Mouse (Mus musculus): Measurements from ENCODE around the gene Fbxl18.
A peak's percentile ranks its signal among the peaks of the same experiment; 100 is the strongest.

The Fbxl18 gene

DNA sequence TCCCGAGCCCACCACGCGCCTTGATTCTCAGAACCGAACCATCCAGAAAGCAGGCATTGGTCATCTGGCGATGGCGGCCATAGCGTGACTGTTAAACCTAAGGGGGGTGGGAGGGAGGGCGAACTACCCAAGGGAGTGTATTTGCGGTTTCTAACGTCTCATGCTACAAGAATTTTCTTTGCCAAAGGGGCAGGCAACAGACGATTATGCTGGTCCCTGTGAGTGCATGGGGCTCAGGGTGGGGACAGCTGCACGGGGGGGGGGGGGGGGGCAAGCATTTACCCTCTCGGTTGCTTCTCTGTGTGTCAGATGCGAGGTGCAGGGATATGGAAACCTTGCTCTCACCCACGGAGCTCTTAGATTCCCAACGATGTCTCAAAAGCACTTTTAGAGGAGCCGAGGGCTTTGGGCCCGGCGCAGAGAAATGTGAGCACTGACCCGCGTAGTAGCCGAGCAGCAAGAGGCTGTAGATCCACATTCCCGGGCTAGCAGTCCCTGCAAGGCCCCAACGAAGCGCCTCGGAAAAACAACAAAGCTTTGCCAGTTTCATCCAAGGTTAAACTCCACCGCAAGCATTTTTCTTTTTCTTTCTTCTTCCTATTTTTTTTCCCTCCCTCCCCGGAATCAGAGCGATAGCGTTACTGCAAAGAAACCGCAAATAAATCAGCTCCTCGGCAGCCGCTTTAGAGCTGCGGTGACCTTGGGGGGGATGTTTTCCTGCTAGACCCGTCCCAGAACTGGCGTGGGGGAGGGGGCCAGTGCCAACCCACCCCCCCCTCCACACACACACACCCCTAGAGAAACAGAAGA lies 72.7 kb downstream of the Fbxl18 start:
- peak; percentile 54 to 64 for DNase-seq

GRCm38 (mm10) chr5:142821974-142822285 lies 73.3 kb downstream of the Fbxl18 start:
- peak in 1 of 2 experiments; percentile 48 for DNase-seq

GRCm38 (mm10) chr5:142821266-142821973 lies 73.8 kb downstream of the Fbxl18 start:
- peak; percentile 92 to 94 for DNase-seq

- peak; percentile 93 to 95 for DNase-seq
Measured at GRCm38 (mm10) chr5:142820276-142821265, 74.7 kb downstream of the Fbxl18 start.

DNA sequence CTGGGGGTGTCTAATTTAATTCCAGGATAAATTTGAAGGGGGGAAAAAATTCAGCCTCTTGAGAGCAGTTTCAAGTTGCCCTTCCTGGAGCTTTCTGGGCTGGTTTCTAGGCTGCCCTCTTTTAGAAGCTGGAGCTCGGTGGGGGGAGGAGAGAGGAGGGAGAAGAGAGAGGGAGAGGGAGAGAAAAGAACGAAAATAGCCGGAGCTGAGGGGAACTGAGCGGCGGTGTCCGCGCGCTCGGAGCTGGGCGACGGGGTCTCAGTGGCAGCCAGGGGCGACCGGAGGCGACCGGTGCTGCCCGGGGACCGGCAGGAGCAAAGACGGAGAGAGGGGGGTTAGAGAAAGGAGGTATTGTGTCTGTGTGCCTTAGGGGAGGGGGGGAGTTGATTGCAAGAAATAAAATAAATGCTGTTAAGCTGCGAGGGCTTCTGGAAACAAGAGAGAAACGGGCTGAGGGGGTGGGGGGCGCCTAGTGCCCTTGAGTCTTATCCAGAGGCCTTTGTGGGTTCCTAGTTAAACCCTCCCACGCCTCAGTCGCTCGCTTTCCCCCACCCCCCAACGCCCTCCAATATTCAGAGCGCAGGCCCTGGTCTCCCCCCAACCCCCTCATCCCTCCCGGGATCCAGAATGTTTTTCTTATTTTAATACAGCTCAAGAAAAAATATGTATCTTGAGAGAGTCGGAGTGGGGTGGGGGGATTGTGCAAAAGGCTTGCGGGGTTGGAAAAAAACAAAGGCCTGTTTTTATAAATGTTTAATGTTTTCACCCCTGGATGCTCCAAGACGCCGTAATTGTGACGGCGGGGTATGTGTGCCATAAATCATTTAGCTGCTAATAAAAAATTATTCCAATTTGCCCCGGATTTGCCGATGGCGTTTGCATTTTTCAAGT lies 75.6 kb downstream of the Fbxl18 start:
- peak; percentile 88 for DNase-seq

DNA sequence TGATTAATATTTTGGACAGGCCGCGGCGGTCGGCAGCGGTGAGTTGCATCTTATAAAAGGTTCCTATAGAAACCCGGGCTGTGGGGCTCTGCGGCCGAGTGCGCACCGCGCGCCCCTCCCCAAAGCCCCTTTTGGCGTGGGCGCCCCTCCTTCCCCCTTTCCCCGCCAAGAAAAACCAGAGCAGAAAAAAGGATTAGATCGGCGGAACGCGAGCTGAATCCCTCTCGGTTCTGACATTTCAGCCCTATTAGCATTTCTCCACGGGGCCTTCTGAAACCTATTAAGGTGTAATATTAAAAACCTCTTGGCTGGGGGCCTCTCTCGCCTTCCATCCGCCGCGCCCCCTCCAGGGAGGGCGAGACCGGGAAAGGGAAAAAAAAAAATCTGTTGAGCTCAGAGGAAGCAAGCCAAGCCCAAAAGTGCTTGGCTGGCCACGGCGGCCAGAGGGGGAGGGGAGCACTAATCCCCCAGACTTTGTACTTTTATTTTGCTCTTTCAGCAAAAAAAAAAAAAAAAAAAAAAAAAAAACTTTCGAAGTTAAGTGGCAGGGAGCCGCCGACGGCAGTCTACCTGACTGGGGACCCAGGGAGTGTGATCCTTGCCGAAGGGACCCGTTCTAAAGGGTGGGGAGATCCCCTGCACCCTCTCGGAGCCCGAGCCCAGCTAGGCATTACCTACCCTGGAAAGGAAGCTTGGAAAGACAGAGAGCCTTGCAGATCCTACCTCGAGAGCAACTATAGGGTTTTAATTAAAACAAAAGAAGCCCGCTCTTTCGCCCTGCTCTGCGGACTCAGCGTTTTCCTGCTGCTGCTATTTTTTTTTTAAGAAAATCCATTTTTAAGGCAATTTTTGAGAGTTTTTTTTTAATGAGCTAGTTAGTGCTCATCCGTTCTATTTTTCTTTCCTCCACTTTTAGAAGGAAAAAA lies 76.5 kb downstream of the Fbxl18 start:
- peak; percentile 86 to 89 for DNase-seq

GRCm38 (mm10) chr5:142817524-142818434 lies 77.4 kb downstream of the Fbxl18 start, which contains the start of gene Tnrc18:
Gene Tnrc18, minus strand, starts transcription at chr5:142817662.
- peak; percentile 100 for DNase-seq
